Mouse (Mus musculus) retina, postnatal 1 day (tissue): ENCODE data around the gene Crtc2.
A peak's percentile ranks its signal among the peaks of the same experiment; 100 is the strongest.
"Not testable (repeated sequence)": the region's sequence is repeated elsewhere in the genome, so short reads cannot be mapped to it uniquely, and the experiment has no call there.

Experiments
- DNase-seq: peaks from one replicate; pipeline ENCODE4 v3.0.0-alpha.2; 2012

Crtc2 gene

GRCm38 (mm10) chr3:90266901-90267775 lies 13.2 kb downstream of the Crtc2 start:
- no peak for DNase-seq

- no peak for DNase-seq
Measured at GRCm38 (mm10) chr3:90268190-90268589, 14.2 kb downstream of the Crtc2 start.

- no peak for DNase-seq
Measured at GRCm38 (mm10) chr3:90268971-90269370, 15.0 kb downstream of the Crtc2 start.

- DNase-seq, result no peak
Measured at GRCm38 (mm10) chr3:90270784-90271183, 16.8 kb downstream of the Crtc2 start.

GRCm38 (mm10) chr3:90272170-90272569 lies 18.2 kb downstream of the Crtc2 start:
- no peak for DNase-seq

- no peak for DNase-seq
Measured at GRCm38 (mm10) chr3:90273855-90274254, 19.9 kb downstream of the Crtc2 start.

- DNase-seq, result no peak
Measured at GRCm38 (mm10) chr3:90275286-90275685, 21.3 kb downstream of the Crtc2 start.

GRCm38 (mm10) chr3:90276858-90277257 lies 22.9 kb downstream of the Crtc2 start:
- no peak for DNase-seq

GRCm38 (mm10) chr3:90277793-90278192 lies 23.8 kb downstream of the Crtc2 start:
- DNase-seq, result no peak

- no peak for DNase-seq
Measured at GRCm38 (mm10) chr3:90278211-90278610, 24.2 kb downstream of the Crtc2 start.

- no peak for DNase-seq
Measured at GRCm38 (mm10) chr3:90279216-90279615, 25.3 kb downstream of the Crtc2 start.

GRCm38 (mm10) chr3:90279743-90280142 lies 25.8 kb downstream of the Crtc2 start:
- DNase-seq, result no peak

- no peak for DNase-seq
Measured at GRCm38 (mm10) chr3:90280708-90281107, 26.7 kb downstream of the Crtc2 start.

- no peak for DNase-seq
Measured at GRCm38 (mm10) chr3:90284150-90284549, 30.2 kb downstream of the Crtc2 start.

- DNase-seq, result not testable (repeated sequence)
Measured at GRCm38 (mm10) chr3:90289403-90289802, 35.4 kb downstream of the Crtc2 start.

- no peak for DNase-seq
Measured at GRCm38 (mm10) chr3:90290602-90291001, 36.6 kb downstream of the Crtc2 start.

- DNase-seq, result no peak
Measured at GRCm38 (mm10) chr3:90291982-90292344, 38.0 kb downstream of the Crtc2 start.

GRCm38 (mm10) chr3:90292345-90293275 lies 38.6 kb downstream of the Crtc2 start, which contains the start of gene Gatad2b:
Gene Gatad2b, plus strand, starts transcription at chr3:90293178.
- peak; percentile 100 for DNase-seq

GRCm38 (mm10) chr3:90293352-90294063 lies 39.5 kb downstream of the Crtc2 start:
- peak; percentile 84 for DNase-seq

- no peak for DNase-seq
Measured at GRCm38 (mm10) chr3:90294064-90294440, 40.1 kb downstream of the Crtc2 start.

GRCm38 (mm10) chr3:90294651-90295050 lies 40.7 kb downstream of the Crtc2 start:
- DNase-seq, result no peak

GRCm38 (mm10) chr3:90305801-90306200 lies 51.8 kb downstream of the Crtc2 start:
- DNase-seq, result no peak

- DNase-seq, result no peak
Measured at GRCm38 (mm10) chr3:90309589-90309988, 55.6 kb downstream of the Crtc2 start.
